In the genomic region with DNA sequence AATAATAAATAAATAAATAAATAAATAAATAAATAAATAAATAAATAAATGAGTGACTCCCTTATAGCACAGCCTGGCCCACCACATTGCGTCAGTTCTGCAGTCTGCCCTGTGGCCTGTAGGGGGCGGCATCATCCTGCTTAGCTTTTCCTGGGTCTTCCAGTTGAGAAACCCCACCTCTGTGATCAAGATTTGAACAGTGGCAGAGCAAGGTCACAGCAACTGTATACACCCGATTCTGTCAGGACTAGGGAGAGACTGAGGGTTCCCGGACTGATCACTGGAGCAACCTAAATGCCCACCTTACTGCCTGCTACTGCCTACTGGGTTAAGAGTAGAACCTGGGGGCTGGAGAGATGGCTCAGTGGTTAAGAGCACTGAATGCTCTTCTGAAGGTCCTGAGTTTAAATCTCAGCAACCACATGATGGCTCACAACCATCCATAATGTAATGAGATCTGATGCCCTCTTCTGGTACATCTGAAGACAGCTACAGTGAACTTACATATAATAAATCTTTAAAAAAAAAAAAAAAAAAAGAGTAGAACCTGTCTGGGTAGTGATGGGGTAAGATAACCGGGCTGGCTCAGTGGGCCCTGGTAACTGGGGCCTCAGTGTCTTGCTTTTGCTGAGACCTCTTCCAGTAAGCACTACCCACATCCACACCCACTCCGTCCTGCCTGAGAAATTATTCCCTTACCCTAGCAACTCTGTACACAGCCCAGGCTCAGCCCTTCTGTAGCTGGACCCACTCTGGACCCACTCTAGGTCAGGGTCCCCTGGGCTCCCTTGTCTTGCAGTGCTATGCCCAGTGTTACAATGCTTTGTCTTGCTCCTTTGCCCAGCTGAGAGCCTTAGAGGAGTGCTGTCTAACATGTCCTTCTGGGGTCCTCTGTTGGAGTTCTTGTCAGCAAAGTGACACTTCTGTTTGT, we compare ENCODE assay signal across 9 mouse cellular contexts. TPM values are rescaled to one million over a fixed set of nuclear protein-coding genes. Genes with fewer than 3 reads are reported as not detected.
DNase-seq lines count a peak whose midpoint lies in the region; ATAC-seq and TF ChIP-seq lines count a peak whose summit lies in the region.
"Had no signal": no experiment of that assay in that cellular context is flagged by ENCODE, and none has a peak within 500 bp of the region (broad histone marks: within the 10 kb centered on the region; RNA-seq: fewer than 3 reads in every experiment).

No protein-coding gene starts in this region.

- no peaks in the 10 kb centered on the region for H3K36me3 ChIP-seq in forebrain, embryonic 13.5 days (ENCODE audit: poor library complexity, severe bottlenecking)
- H3K36me3 ChIP-seq: midbrain, embryonic 12.5 days had no signal

- no peak overlapping the region for H3K4me3 ChIP-seq in bone marrow, adult 2 months (replicated peaks; ENCODE audit: control insufficient read depth, low read depth, low read length)
- no peak overlapping the region for H3K4me3 ChIP-seq in forebrain, embryonic 13.5 days
- no peak overlapping the region for H3K4me3 ChIP-seq in lung, adult 2 months (replicated peaks; ENCODE audit: extremely low read depth, low read depth, low read length)
- H3K4me3 ChIP-seq: midbrain, embryonic 12.5 days had no signal

- H3K4me1 ChIP-seq in bone marrow, adult 2 months (ENCODE audit: control insufficient read depth, insufficient read depth, low read length), result peaks cover 3% of the 10 kb centered on the region; the same call in 1 of the 2 replicates
- no peaks in the 10 kb centered on the region for H3K4me1 ChIP-seq in forebrain, embryonic 13.5 days
- H3K4me1 ChIP-seq in lung, adult 2 months (ENCODE audit: control insufficient read depth, insufficient read depth, low read length), result no peaks in the 10 kb centered on the region
- H3K4me1 ChIP-seq: midbrain, embryonic 12.5 days had no signal

- ATAC-seq in forebrain, embryonic 13.5 days, result peak; percentile 71

- DNase-seq in ES-CJ7 (ENCODE audit: low read depth, low spot score), result peak; percentile 89
- DNase-seq in heart, postnatal 4 days, result peak; percentile 87
- peak; percentile 60 to 74 for DNase-seq in layer of hippocampus, adult 8-10 months (ENCODE audit: low spot score in 2 of 2)
- DNase-seq in lung, adult 2 months, result peak; percentile 86
- DNase-seq in ovary, postnatal 36 days (ENCODE audit: low spot score), result peak; percentile 71
- peak; percentile 87 for DNase-seq in thymus, postnatal 14 days

- no peak overlapping the region for H3K4me2 ChIP-seq in forebrain, embryonic 13.5 days
- H3K4me2 ChIP-seq: midbrain, embryonic 12.5 days had no signal

- TF ChIP-seq POLR2A in bone marrow, adult 2 months (IDR thresholded peaks at IDR 0.05; ENCODE audit: borderline replicate concordance, control insufficient read depth, low read depth, low read length), result no peak
- TF ChIP-seq POLR2A in lung, adult 2 months (IDR thresholded peaks at IDR 0.05; ENCODE audit: borderline replicate concordance, extremely low read depth, low read depth, low read length), result no peak

- TF ChIP-seq CTCF in bone marrow, adult 2 months (IDR thresholded peaks at IDR 0.05; ENCODE audit: control insufficient read depth, insufficient read depth, low read length), result peak; percentile 92
- peak; percentile 90 for TF ChIP-seq CTCF in lung, adult 2 months (IDR thresholded peaks at IDR 0.05; ENCODE audit: insufficient read depth, low read length)

- whole genome bisulfite sequencing in bone marrow, adult 2 months, result 31% methylated on average over 6 of the region's 6 CpGs
- WGBS in forebrain, embryonic 13.5 days, result 39% methylated on average over 6 of the region's 6 CpGs
- 34% methylated on average over 6 of the region's 6 CpGs for WGBS in lung, adult 2 months

- H3K9ac ChIP-seq in forebrain, embryonic 13.5 days, result no peak overlapping the region
- H3K9ac ChIP-seq: midbrain, embryonic 12.5 days had no signal

- H3K9me3 ChIP-seq in forebrain, embryonic 13.5 days (replicated peaks), result no peaks in the 10 kb centered on the region
- H3K9me3 ChIP-seq: midbrain, embryonic 12.5 days had no signal

- peaks cover 3% of the 10 kb centered on the region; the same call in 1 of the 2 replicates for H3K27me3 ChIP-seq in forebrain, embryonic 13.5 days
- H3K27me3 ChIP-seq: midbrain, embryonic 12.5 days had no signal

- H3K27ac ChIP-seq in bone marrow, adult 2 months (ENCODE audit: control insufficient read depth, insufficient read depth, low read depth, low read length, poor library complexity), result peak overlapping the region; percentile 55; the same call in 1 of the 2 replicates
- no peak overlapping the region for H3K27ac ChIP-seq in forebrain, embryonic 13.5 days
- H3K27ac ChIP-seq: midbrain, embryonic 12.5 days had no signal

RNA-seq across cellular contexts. Expression of gene 1810055G02Rik, which starts 8.3 kb away (rescaled TPM):
- polyA plus RNA-seq in bone marrow, adult 2 months (2011; ENCODE audit: insufficient read depth, insufficient read length, low replicate concordance, missing spikeins), result 1.8 and 6.0 TPM in 2 replicates
- polyA plus RNA-seq in forebrain, embryonic 13.5 days (2015; fragmentation: Nextera tagmentation; extraction: Ambion mirVana), result 27.8 and 32.6 TPM in 2 replicates
- total RNA-seq in heart, postnatal 4 days (2021), result 10 to 100 TPM; 17.5 to 18.3 TPM
- 10 to 100 TPM; 19.0 to 29.6 (median 24.1) TPM for total RNA-seq in layer of hippocampus, adult 8-10 months (2022)
- polyA plus RNA-seq in lung, adult 2 months (2012; rRNA removed), result 36.3 and 41.4 TPM in 2 replicates

RNA-seq across cellular contexts. Expression of gene Lrp5, which starts 13.4 kb away (rescaled TPM):
- polyA plus RNA-seq in bone marrow, adult 2 months (2011; ENCODE audit: insufficient read depth, insufficient read length, low replicate concordance, missing spikeins), result 4.5 and 5.8 TPM in 2 replicates
- polyA plus RNA-seq in forebrain, embryonic 13.5 days (2015; fragmentation: Nextera tagmentation; extraction: Ambion mirVana), result 2.0 and 2.2 TPM in 2 replicates
- total RNA-seq in heart, postnatal 4 days (2021), result 10 to 100 TPM; 43.1 to 46.0 TPM
- total RNA-seq in layer of hippocampus, adult 8-10 months (2022), result 10 to 100 TPM in 2 of 4 experiments, 1 to 10 TPM in 2; 8.6 to 14.0 (median 10.9) TPM
- 85.8 and 87.8 TPM in 2 replicates for polyA plus RNA-seq in lung, adult 2 months (2012; rRNA removed)

Comparison
In these comparisons a context has a peak if more than half of its experiments do, and no peak if none do; other contexts are left out.
1. RNA of gene Lrp5, which starts 13.4 kb away (polyA plus RNA-seq): 85.8 to 87.8 TPM in lung, adult 2 months; 4.5 to 5.8 TPM in bone marrow, adult 2 months and 2.0 to 2.2 TPM in forebrain, embryonic 13.5 days; every median in the first group is over 10 times any median in the second.
2. Peak in every context shown above with its lines, with median percentiles within 50 percentile points of each other: DNase-seq.